Mouse (Mus musculus): ENCODE results near the gene Coq3. TPM values are rescaled to one million over a fixed set of nuclear protein-coding genes. Genes with fewer than 3 reads are reported as not detected.

Coq3 gene
- 15.7 and 20.7 TPM in 2 replicates for total RNA-seq (2014; rRNA removed)
- polyA plus RNA-seq (2015; fragmentation: Nextera tagmentation; extraction: Ambion mirVana): 22.2 and 22.7 TPM in 2 replicates

DNA sequence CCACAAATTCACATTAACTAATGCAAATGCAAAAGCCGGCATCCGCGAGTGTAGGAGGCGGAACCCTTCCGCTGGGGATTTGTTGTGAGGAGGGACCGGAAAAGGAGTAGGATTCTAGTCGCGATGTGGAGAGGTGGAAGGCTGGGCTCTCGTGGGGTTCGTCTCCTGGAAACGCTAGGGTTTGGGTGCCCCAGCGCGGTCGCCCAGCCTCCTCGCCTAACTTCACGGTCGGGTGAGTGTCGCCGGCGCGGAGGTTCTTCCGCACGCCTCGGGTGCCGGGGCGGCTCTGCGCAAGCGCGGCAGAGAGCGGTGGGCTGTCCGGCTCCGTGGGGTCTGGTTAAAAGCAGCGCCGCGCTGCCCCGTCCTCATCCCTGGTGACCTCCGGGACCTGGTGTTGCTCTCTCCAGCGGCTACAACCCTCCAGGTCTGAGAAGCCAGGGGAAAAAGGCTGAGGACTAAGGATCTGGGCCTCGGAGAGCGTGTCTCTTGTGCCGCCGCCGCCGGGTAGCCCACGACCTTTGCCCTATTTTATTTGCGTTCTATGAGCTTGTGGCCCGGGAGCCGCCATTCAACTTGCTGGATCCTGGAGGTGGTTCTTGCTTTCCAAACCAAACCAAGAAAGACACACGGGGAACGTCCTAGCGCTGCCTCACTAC lies at the start of gene Coq3:
TSS of gene Coq3 (plus strand) at position 109 of the 656 bp plus-strand sequence.
- no peaks in the 10 kb centered on the region for H3K4me1 ChIP-seq (ENCODE audit: insufficient read depth)
- WGBS: under 1% methylated on average over 49 of the region's 51 CpGs
- H3K4me2 ChIP-seq (ENCODE audit: low read depth): peak within 1 kb of the TSS; percentile 59
- ATAC-seq (peak; percentile 95), DNase-seq (peak; percentile 87)
- TF ChIP-seq CTCF (IDR thresholded peaks at IDR 0.05; ENCODE audit: low read depth): no peak
- peak within 1 kb of the TSS; percentile 94 for H3K27ac ChIP-seq (ENCODE audit: low read depth, low read length)
- no peaks in the 10 kb centered on the region for H3K27me3 ChIP-seq (ENCODE audit: insufficient read depth, low read length)
- H3K4me3 ChIP-seq (ENCODE audit: low read depth, low read length): peak within 1 kb of the TSS; percentile 83
- H3K36me3 ChIP-seq (ENCODE audit: insufficient read depth): no peaks in the 10 kb centered on the region
- no peaks in the 10 kb centered on the region for H3K9me3 ChIP-seq (ENCODE audit: low read length)
- H3K9ac ChIP-seq: peak within 1 kb of the TSS; percentile 81

DNA sequence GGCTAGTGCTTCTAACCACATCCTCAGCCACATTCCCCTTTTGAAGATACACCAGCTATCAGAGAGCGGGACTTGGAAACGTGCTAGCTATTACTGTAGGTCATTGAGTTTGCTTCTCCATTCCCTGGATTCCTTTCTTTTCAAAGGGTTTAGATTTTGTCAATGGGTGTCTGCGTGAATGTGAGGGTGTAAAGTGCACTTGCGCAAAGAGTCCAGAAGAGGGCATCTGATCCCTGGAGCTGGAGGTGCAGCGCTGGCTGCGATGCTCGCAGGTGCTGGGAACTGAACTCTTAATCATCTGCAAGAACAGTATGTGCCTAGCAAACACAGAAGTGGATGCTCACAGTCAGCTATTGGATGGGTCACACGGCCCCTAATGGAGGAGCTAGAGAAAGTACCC lies 46.6 kb upstream of the Coq3 start:
- no peak for ATAC-seq
- H3K9me3 ChIP-seq (ENCODE audit: low read length): no peaks in the 10 kb centered on the region
- 95% methylated on average over 8 of the region's 8 CpGs for WGBS

GRCm38 (mm10) chr4:21847481-21848286 lies 31.8 kb upstream of the Coq3 start, which contains the start of gene Pnisr:
Gene Pnisr (plus strand): TSS chr4:21847583.
- Histone ChIP-seq H3K4me1 (ENCODE audit: insufficient read depth) (peaks cover 21% of the 10 kb centered on the region; the same call in 1 of the 2 replicates), H3K27ac (ENCODE audit: low read depth, low read length) (peak within 1 kb of the TSS; percentile 99), H3K9me3 (ENCODE audit: low read length) (no peaks in the 10 kb centered on the region), H3K36me3 (ENCODE audit: insufficient read depth) (no peaks in the 10 kb centered on the region), H3K4me3 (ENCODE audit: low read depth, low read length) (peak within 1 kb of the TSS; percentile 76), H3K4me2 (ENCODE audit: low read depth) (peak within 1 kb of the TSS; percentile 52), H3K27me3 (ENCODE audit: insufficient read depth, low read length) (no peaks in the 10 kb centered on the region), H3K9ac (peak within 1 kb of the TSS; percentile 91)
- peak; percentile 99 for DNase-seq
- ATAC-seq: peak; percentile 98
- peak; percentile 89 for TF ChIP-seq CTCF (IDR thresholded peaks at IDR 0.05; ENCODE audit: low read depth)
- WGBS: under 1% methylated on average over 50 of the region's 50 CpGs

More for the DNA sequence above, 46.6 kb upstream of the Coq3 start:
- no peak overlapping the region for H3K4me3 ChIP-seq (ENCODE audit: low read depth, low read length)
- H3K9ac ChIP-seq: no peak overlapping the region
- no peak overlapping the region for H3K4me2 ChIP-seq (ENCODE audit: low read depth)
- no peak for TF ChIP-seq CTCF (IDR thresholded peaks at IDR 0.05; ENCODE audit: low read depth)
- no peak overlapping the region for H3K27ac ChIP-seq (ENCODE audit: low read depth, low read length)
- no peaks in the 10 kb centered on the region for H3K4me1 ChIP-seq (ENCODE audit: insufficient read depth)
- no peak for DNase-seq
- H3K36me3 ChIP-seq (ENCODE audit: insufficient read depth): peaks cover 21% of the 10 kb centered on the region
- no peaks in the 10 kb centered on the region for H3K27me3 ChIP-seq (ENCODE audit: insufficient read depth, low read length)

DNA sequence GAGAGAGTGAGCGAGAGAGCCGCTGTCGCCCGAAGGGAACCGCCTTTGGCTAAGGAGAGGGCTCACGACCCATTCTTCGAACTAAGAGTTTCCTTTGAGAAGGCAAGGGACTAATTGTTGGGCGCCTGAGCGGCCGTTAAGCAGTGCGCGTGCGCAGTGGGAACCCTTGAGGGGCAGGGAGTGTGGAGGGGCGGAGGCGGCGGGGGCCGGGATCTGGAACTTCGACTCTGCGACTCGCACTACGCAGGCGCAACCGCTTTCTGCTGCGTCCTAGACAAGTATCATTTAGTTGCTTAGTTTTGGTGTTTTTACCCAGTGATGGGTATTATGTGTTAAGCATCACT lies 31.2 kb upstream of the Coq3 start:
- Histone ChIP-seq H3K4me2 (ENCODE audit: low read depth) (peak overlapping the region; percentile 43), H3K4me1 (ENCODE audit: insufficient read depth) (peaks cover 21% of the 10 kb centered on the region; the same call in 1 of the 2 replicates), H3K27ac (ENCODE audit: low read depth, low read length) (peak overlapping the region; percentile 99), H3K9me3 (ENCODE audit: low read length) (no peaks in the 10 kb centered on the region), H3K36me3 (ENCODE audit: insufficient read depth) (no peaks in the 10 kb centered on the region), H3K4me3 (ENCODE audit: low read depth, low read length) (peak overlapping the region; percentile 76), H3K9ac (peak overlapping the region; percentile 91), H3K27me3 (ENCODE audit: insufficient read depth, low read length) (no peaks in the 10 kb centered on the region)
- DNase-seq (peak; percentile 95), ATAC-seq (peak; percentile 84)
- no peak for TF ChIP-seq CTCF (IDR thresholded peaks at IDR 0.05; ENCODE audit: low read depth)
- under 1% methylated on average over 24 of the region's 24 CpGs for WGBS

DNA sequence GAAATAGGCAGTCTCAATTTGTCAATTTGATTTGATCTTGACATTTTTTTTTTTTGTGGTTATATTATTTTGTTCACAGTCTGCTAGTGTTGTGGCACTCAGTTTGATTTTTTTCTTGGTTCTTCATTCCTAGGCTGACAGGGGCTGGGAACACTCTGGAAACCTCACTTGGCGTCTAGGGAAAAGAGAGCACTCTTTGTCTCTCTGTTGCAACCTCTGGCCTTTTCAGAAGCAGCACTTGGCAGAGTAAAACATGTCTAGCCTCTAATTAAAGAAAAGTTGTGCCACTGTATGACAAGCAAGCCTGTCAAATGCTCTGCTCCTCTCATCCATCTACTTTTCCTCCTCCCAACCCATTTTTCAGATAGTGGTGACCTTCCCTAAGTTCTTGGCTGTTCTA lies 22.0 kb upstream of the Coq3 start:
- Histone ChIP-seq H3K27me3 (ENCODE audit: insufficient read depth, low read length) (no peaks in the 10 kb centered on the region), H3K9ac (no peak overlapping the region), H3K9me3 (ENCODE audit: low read length) (no peaks in the 10 kb centered on the region), H3K36me3 (ENCODE audit: insufficient read depth) (peaks cover 46% of the 10 kb centered on the region), H3K4me2 (ENCODE audit: low read depth) (no peak overlapping the region), H3K4me1 (ENCODE audit: insufficient read depth) (no peaks in the 10 kb centered on the region), H3K4me3 (ENCODE audit: low read depth, low read length) (no peak overlapping the region), H3K27ac (ENCODE audit: low read depth, low read length) (no peak overlapping the region)
- ATAC-seq: no peak
- DNase-seq: no peak
- 25% methylated on average over 1 of the region's 1 CpGs for WGBS
- TF ChIP-seq CTCF (IDR thresholded peaks at IDR 0.05; ENCODE audit: low read depth): no peak

DNA sequence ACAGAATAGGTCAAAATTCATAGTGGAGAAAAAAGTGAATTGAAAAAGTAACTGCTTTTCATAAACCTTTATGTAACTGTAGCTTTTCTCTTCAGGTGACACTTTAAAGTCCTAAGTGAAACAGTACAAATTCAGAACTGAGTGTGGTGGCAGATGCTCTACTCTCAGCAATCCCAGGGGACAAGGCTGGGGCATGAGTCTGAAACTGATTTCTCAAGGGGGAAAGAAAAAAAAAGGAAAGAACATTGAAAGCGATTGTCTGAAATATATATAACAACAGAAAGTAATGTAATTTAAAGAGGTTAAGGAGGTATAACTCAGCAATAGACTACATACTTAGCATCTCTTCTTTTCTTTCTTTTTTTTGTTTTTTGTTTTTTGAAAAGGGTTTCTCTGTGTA lies 14.2 kb upstream of the Coq3 start:
- DNase-seq (no peak), ATAC-seq (no peak)
- Histone ChIP-seq H3K27me3 (ENCODE audit: insufficient read depth, low read length) (no peaks in the 10 kb centered on the region), H3K4me2 (ENCODE audit: low read depth) (no peak overlapping the region), H3K27ac (ENCODE audit: low read depth, low read length) (no peak overlapping the region), H3K9ac (no peak overlapping the region), H3K36me3 (ENCODE audit: insufficient read depth) (peaks cover 55% of the 10 kb centered on the region), H3K4me3 (ENCODE audit: low read depth, low read length) (no peak overlapping the region), H3K4me1 (ENCODE audit: insufficient read depth) (no peaks in the 10 kb centered on the region), H3K9me3 (ENCODE audit: low read length) (no peaks in the 10 kb centered on the region)
- no peak for TF ChIP-seq CTCF (IDR thresholded peaks at IDR 0.05; ENCODE audit: low read depth)
- WGBS: 93% methylated on average over 1 of the region's 1 CpGs

GRCm38 (mm10) chr4:21878776-21879175 lies 697 bp upstream of the Coq3 start:
- Histone ChIP-seq H3K4me3 (ENCODE audit: low read depth, low read length) (peak overlapping the region; percentile 83), H3K4me2 (ENCODE audit: low read depth) (peak overlapping the region; percentile 59), H3K4me1 (ENCODE audit: insufficient read depth) (no peaks in the 10 kb centered on the region), H3K9ac (no peak overlapping the region), H3K36me3 (ENCODE audit: insufficient read depth) (peaks cover 4% of the 10 kb centered on the region), H3K27me3 (ENCODE audit: insufficient read depth, low read length) (no peaks in the 10 kb centered on the region), H3K9me3 (ENCODE audit: low read length) (no peaks in the 10 kb centered on the region), H3K27ac (ENCODE audit: low read depth, low read length) (no peak overlapping the region)
- WGBS: 21% methylated on average over 6 of the region's 6 CpGs
- no peak for ATAC-seq
- TF ChIP-seq CTCF (IDR thresholded peaks at IDR 0.05; ENCODE audit: low read depth): no peak
- DNase-seq: no peak

All from forebrain, postnatal 0 days (tissue).